Mouse (Mus musculus): ENCODE data around the gene Odr4.

Gene Odr4

DNA sequence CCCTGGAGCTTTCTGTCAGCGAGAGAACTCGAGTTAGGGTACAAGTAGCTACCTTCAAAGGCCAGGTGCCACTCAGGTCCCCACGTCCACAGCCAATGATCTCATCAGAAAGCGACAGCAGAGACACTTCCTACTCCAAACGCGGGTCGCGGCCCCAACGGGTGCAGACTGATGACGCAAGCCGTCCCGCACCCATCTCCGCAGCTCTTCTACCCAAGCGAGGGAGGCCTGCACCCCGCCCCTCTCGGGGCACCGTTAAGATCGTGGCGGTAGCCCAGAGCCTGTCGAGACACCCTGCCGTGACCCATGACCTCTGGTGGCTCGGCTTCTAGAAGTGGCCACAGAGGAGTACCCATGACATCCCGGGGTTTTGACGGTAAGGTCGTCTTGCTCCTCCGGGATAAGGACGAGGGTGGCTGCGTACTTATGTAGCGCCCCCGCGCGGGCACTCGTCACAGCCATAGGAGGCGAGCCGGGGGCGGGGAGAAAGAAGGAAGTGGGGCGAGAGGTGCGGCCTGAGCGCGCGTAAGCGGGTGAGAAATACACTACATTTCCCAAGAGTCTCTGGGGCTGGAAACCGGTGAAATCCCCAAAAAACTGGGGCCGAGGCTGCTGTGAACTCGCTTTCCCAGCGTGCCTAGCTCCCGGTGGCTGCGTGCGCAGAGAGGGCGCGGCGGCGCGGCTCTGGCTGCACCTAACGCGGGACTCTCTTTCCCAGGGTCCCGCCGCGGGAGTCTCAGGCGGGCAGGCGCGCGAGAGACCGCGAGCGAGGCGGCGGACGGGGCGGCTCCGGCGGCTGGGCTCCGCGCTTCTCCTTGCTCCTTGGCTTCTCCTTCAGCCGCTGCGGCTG lies at the start of gene Odr4, which contains the start of gene Tpr:
Gene Odr4 (minus strand): TSS at position 443 of the 850 bp plus-strand sequence.
Gene Tpr (plus strand): TSS at position 201 of the 850 bp plus-strand sequence.
- DNase-seq (ENCODE audit: low spot score in 2 of 2), result peak; percentile 99

DNA sequence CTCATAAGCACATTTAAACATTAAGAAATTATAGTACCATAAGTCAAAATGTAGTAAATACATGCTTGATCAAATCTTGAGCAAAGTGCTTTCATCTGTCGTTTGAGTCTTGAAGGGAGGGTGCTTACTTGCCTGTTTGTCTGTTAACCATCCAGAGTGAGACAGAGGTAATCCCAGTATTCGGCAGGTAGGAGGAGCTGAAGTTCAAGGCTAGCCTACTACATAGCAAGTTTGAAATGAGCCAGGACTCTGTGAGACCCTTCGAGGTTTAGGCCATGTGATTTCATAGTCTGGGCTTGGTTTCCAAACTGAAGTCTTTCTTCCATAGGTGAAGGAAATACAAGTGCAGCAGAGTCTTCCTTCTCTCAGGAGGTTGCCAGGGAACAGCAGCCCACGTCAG lies 48.9 kb upstream of the Odr4 start:
- no peak for DNase-seq (ENCODE audit: low spot score in 2 of 2)

DNA sequence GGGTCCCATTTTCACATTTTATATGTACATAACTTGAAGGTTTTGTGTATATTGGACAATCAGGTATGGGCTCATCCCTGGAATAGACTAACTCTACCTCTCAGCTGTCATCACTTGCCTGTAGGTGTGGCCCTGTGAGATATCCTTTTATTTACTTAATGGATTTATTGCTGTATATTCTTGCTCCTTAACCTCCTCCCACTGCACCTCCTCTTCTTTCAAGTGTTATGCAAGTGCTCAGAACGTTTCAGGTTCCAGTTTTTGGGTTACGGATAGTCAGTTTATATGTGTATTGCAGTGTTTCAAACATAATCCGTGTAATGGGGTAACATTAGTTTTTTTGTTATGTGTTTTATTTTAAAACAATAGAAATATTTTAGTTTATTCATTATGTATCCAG lies 45.8 kb upstream of the Odr4 start:
- DNase-seq (ENCODE audit: low spot score in 2 of 2), result no peak

DNA sequence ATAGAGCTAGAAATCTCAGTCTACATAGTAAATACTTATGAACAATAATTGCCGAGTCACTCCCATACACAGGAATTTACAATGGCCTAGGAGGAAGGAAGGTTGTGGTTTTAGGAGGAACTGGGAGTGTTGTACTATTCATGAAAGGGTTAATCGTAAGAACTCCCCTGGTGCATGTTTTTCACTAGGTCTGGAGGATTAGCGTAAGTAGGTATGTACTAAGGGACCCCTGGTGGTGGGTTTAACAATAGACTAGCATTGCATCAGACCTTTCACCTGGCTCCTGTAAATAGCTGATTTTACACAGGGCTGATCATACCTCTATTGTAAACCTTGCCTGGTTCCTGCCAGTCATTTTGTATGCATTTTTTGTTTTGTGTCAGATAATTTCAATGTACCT lies 33.3 kb upstream of the Odr4 start:
- no peak for DNase-seq (ENCODE audit: low spot score in 2 of 2)

DNA sequence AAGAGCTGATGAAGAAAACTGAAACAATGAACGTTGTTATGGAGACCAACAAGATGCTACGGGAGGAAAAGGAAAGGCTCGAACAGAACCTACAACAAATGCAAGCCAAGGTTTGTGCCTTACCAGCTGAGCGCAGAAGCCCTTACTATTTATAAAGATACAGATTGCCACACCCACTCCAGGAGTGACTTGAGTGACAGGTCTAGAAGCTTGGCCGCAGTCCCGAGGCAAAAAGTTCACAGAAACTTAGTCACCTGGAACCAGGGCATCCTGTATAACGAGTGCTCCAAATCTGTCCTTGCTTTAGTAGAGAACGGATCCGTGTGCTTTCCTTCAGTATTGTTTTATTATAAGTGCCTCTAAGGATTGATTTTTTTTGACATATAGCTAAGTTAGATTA lies 32.8 kb upstream of the Odr4 start:
- no peak for DNase-seq (ENCODE audit: low spot score in 2 of 2)

DNA sequence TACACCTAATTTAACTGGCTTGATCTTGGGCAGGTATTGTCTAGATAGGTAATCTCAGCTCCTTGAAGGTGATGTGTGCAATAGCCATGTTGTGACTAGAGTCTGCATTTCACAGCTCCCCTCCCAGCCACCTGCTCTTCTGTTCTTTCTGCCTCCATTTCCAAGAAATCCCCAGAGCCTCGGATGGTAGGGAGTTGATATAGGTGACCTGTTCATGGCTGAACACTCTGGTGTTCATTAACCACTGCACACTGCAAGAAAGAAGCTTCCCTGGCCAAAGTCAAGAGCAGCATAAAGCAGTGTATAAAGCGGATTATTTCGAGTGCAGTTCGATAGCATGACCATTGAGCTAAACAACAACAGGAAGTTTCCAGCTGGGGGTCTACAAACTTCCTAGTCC lies 25.5 kb upstream of the Odr4 start:
- DNase-seq (ENCODE audit: low spot score in 2 of 2), result no peak

DNA sequence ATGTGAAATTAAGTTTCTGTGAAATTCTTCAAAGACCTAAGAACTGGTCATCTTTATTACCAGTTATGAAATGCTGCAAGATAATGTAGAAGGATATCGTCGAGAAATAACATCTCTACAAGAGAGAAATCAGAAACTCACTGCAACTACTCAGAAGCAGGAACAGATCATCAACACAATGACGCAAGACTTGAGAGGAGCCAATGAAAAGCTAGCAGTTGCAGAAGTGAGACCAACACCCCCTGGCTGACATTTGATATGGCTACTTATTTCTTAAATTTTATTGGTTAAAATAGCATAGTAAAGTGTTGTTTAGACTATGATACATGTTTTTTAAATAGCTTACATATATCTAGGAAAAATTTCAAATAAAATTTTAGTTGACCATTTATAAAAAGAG lies 23.1 kb upstream of the Odr4 start:
- no peak for DNase-seq (ENCODE audit: low spot score in 2 of 2)

DNA sequence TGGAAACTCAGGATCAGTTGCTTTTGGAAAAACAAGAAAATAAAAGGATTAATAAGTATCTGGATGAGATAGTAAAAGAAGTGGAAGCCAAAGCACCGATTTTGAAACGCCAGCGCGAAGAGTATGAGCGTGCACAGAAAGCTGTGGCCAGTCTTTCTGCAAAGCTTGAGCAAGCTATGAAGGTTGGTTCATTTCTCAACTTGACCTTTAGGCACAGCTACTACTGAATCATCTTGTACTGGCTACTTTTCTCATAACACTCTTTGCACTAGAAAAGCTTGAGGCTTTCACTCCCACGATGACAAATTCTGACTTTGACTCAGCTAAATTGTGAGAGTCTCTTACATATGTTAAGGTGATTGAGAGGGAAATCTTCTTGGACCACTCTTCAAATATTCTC lies 17.1 kb upstream of the Odr4 start:
- DNase-seq (ENCODE audit: low spot score in 2 of 2), result no peak

DNA sequence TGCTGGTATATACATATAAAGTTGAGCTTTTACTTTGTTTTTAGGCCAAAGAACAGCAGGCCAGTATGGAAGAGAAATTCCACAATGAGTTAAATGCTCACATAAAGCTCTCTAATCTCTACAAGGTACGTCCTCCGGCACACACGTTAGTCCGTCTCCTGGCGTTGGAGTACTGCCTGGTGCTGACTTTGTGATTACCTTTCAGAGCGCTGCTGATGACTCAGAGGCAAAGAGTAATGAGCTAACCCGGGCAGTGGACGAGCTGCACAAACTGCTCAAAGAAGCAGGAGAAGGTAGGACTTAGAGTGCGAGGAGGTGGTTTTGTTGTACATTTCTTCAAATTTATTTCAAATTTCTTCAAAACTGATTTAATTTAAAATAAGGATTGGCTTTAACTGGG lies 14.4 kb upstream of the Odr4 start:
- DNase-seq (ENCODE audit: low spot score in 2 of 2), result no peak

DNA sequence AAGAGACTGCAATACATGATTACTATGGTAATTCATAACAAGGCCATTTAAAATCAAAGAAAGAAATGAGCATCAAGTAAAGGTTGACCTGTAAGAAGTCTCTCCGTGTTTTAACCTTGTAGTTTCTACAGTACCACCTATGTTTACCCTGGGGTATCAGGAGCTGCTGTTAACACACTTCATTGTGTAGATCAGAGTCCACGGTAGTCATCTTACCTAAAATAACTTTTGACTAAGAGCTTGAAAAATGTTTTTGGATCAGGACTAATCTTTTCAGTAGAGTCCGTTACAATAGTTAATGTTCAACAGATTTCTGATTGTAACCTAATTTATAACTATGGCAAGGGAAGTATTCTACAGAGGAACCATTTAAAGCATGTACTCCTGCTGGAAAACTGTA lies 11.7 kb upstream of the Odr4 start:
- no peak for DNase-seq (ENCODE audit: low spot score in 2 of 2)

DNA sequence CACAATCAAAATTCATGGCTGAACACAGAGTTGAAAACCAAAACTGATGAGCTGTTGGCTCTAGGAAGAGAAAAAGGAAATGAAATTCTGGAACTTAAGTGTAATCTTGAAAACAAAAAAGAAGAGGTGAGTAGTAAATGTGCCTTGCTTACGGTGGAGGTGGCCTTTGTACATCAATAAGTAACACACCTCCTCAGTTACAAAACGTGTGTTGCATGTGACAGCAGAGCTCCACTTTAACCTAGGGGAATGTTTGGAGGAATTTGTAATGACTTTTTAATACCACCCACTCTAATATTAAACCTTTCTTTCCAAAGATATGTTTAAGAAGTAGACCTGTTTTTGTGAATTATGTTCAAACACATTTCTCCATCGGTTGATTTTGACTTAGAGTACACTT lies 11.0 kb upstream of the Odr4 start:
- no peak for DNase-seq (ENCODE audit: low spot score in 2 of 2)

DNA sequence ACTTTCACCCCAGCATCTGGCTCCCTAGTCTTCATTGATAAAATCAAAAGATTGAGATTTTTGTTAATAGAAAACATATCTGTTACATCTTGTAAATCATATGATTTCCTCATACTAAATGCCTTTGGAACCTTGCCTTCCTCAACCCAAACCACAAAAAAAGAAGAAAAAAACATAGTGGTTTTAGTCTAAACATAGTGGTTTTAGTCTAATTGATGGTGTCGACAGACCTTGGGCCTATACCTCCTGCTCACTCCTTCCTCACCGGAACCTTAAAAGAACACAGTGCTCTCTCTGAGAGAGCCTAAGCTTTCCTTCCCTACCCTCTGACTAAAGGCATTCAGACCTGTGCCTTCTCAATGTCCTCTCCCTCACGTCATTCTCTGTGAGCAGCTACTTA lies 3.1 kb upstream of the Odr4 start:
- no peak for DNase-seq (ENCODE audit: low spot score in 2 of 2)

DNA sequence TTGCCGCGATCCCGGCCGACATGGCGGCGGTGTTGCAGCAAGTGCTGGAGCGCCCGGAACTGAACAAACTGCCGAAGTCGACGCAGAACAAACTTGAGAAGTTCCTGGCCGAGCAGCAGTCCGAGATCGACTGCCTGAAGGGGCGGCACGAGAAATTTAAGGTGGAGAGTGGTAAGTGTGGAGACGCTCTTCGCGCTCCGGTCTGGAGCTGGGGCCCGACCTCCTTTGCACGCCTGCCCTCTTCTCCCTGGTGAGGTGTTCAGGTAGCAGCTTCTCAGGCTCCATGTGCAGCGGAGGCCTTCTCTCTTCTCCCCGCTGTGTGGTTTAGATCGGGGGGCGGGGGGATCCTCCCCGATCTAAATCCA lies 590 bp upstream of the Odr4 start:
- no peak for DNase-seq (ENCODE audit: low spot score in 2 of 2)

DNA sequence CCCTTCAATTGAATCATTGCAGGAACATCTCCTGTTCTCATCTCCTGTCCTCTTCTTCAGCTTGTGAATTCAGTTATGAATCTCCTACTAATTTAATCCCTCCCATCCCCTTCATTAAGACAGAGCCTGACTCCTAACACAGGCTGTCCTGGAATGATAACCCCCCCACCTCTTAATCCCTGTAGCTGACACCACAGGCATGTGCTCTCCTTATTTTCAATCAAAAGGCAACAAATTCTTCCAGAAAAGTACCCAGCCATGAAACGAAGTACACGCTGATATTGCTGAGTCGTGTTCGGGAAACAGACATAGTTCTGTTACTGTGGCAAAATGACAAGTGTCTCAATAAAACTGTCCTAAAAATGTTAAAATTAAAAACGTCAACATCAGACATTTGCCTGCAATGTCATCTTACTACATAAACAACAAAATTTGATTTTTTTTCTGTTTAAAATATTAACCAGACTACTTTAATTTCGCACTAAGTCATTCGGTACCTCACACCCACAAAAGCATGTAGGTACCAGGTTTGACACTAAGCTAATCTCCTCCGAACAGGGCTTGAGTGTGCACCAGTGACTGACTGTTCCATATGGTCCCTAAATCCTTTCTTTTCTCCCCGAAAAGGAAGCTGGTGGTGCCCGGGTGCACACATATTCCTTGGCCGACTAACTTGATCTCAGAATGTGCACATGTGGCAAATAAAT lies 796 bp downstream of the Odr4 start:
- no peak for DNase-seq (ENCODE audit: low spot score in 2 of 2)

DNA sequence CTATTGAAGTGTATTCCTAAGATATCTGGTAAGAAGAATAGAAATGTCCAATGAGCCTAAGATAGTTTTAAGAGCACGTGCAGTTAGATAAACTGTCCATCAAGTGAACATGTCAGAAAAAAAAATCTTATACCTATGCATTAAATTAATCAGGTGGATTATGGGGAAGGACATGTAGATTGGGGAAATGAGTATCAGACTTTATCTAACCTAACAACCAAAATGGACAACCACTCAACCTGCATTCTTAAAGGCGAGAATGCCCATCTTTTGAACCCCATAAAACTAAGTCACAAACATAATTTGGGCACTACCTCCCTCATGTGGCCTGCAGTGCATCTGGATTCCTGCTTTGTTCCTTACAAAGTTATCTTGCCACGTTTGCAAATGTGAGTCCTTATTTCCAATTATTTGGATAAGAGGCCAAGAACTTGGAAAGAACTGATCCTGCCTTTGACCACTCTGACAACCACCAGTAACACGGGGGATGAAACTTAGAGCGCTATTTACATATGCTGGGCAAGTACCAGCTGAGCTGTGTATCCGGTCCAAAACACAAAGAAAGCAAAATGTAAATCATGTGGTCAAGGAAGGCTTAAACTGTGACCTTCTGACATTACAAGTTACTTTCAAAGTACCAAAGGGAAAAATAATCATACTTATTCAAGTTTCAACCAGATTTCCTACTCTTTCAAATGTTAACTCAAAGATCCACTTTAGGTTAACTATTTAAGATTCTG lies 3.3 kb downstream of the Odr4 start:
- DNase-seq (ENCODE audit: low spot score in 2 of 2), result no peak

DNA sequence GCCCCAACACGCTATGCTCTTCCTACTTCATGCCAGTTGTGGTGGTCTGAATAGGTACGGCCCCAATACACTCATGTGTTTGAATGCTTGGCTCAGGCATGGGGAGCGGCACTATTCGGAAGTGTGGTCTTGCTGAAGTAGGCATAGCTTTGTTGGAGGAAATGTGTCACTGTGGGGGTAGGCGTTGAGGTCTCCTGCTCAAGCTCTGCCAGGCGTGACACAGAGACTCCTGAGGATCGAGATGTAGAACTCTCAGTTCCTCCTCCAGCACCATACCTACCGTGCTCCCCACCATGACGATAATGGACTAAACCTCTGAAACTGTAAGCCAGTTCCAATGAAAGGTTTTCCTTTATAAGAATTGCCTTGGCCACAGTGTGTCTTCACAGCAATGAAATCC lies 5.3 kb downstream of the Odr4 start:
- DNase-seq (ENCODE audit: low spot score in 2 of 2), result no peak

DNA sequence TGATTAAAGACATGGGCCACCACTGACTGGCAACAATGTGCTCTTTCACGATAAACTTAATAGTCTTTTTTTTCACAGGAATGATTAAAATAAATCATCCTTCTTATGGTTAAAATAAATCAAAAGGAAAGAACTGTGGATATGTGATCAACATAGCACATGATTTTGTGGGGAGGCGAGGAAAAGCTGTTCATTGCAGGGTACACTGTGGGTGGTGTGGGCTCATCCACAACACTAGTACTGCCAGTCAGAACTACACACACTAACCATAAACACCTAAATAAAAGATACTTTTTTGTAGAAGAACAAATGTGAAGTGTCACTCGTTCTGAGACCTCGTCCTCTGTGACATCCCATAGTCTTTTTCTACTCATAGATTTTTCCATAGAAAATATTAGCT lies 8.7 kb downstream of the Odr4 start:
- DNase-seq (ENCODE audit: low spot score in 2 of 2), result no peak

DNA sequence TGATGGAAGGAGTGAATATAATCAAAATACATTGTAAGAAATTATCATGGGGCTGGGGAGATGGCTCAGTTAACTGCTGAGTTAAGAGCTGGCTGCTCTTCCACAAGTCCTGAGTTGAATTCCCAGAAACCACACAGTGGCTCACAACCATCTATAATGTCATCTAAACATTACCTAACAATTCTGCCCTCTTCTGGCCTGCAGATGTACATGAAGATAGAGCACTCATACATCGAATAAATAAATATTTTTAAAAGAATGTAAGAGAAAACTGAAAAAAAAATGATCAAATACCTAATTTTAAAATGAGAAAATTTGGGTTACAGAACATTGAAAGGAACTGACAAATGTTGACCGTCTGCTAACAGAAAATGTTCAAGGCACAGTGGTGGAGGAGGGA lies 18.6 kb downstream of the Odr4 start:
- no peak for DNase-seq (ENCODE audit: low spot score in 2 of 2)

DNA sequence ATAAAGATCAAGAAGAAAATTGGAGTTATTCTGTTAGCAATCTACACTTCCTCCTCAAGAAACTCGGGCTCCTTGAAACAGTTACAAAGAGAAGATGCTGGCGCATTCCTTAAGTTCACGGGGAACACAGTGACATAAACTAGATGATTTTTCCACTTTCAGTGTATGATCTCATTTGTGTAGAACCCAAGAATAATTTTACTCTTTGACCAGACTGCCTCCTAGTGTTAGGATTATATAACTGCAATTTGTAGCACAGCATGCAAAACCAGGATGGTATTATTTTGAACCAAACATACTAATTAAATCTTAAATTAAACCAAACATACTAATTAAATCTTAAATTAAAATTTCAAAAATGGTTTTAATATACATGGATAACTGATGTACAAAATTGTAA lies 20.0 kb downstream of the Odr4 start:
- no peak for DNase-seq (ENCODE audit: low spot score in 2 of 2)

DNA sequence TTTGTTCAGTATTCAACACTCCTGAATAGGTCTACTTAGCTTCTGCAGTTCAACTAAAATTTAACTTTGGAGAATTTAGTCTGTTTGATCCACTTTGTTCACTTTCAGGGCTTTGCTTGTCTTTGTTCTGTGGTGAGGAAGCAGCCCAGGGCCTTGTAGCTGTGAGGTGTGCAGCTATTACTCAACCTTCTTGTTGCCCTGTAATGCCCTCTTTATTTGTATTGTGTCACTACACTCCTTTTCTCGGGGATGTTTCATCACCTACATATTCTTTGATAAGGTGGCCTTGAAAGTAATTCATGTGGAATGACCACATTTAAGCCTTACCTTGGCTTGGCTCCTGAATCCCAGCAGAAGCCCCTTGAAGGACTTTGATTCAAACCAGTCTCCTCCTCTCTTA lies 32.0 kb downstream of the Odr4 start:
- no peak for DNase-seq (ENCODE audit: low spot score in 2 of 2)

DNA sequence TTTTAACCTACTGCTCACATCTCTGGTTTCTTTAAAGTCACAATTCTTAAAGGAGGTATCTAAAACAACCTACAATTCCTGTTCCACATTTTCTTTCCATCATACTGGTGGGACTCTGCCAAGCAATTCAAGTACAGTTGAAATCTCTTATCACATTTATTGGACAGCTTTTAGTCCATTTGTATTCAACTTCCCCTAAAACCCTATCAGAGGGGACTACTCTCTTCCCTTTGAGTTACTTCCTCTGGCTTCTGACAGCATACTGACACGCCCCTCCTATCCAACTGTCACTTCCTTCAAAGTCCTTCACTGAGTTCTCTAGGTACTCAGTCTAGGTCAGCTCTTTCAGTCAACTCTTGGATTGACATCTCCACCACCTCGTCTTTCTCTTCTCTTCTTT lies 57.8 kb downstream of the Odr4 start:
- DNase-seq (ENCODE audit: low spot score in 2 of 2), result no peak

DNA sequence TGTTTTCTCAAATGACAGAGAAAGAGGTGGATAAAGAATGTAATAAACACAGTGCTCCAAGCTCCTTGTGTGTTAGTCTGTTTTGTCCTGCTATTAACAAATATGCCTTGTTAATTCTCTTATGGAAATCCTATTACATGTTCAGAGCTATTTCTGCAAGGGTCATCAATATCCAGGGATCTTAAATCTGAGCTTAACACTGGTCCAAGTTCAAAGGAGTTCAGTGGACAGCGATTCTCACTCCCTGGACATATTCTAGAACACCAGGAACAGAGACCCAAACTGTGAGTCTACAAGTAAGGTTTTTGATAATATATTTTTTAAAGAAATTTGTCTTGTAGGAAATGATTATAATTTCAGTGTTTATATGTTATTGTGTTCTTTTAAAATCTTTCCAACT lies 73.7 kb downstream of the Odr4 start, which contains the start of gene Pdc:
Gene Pdc (plus strand): TSS at position 213 of the 400 bp plus-strand sequence.
- no peak for DNase-seq (ENCODE audit: low spot score in 2 of 2)

Measured in right cerebral cortex, postnatal 10 days (tissue).